Mouse (Mus musculus): ENCODE data around the gene Slc24a4. TPM values are rescaled to one million over a fixed set of nuclear protein-coding genes. Genes with fewer than 3 reads are reported as not detected.

Slc24a4 gene
- polyA plus RNA-seq, 1 experiment from 2014 or later: 0.38 TPM

DNA sequence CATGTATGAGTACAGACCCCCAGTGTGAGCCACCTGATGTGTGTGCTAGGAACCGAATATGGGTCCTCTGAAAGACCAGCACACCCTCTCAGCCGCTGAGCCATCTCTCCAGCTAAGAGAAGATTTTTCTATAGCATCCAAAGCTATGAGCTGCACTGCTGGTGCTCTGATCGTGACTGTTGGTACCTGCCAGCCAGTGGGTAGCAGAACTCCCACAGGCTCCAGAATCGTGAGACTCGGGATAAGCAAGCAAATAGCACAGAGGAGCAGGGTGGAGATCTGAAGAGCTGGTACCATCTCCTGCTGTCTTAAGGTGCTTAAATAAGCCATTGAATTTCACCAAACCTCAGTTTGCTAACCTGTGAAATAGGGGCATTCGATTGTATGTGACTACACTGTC is 119.6 kb downstream of the Slc24a4 start:
- ATAC-seq (ENCODE audit: low read depth): no peak
- Histone ChIP-seq H3K27ac (ENCODE audit: low read length) (no peak overlapping the region), H3K36me3 (ENCODE audit: control insufficient read depth, insufficient read depth) (no peaks in the 10 kb centered on the region), H3K9ac (ENCODE audit: low read depth, low read length) (no peak overlapping the region), H3K9me3 (replicated peaks; ENCODE audit: control insufficient read depth, low read length) (no peaks in the 10 kb centered on the region), H3K4me1 (ENCODE audit: control insufficient read depth, low read depth, low read length) (no peaks in the 10 kb centered on the region), H3K4me3 (ENCODE audit: low read depth, low read length) (no peak overlapping the region), H3K27me3 (ENCODE audit: control insufficient read depth, insufficient read depth, low read depth, low read length) (no peaks in the 10 kb centered on the region), H3K4me2 (ENCODE audit: low read depth, low read length) (no peak overlapping the region)
- WGBS (ENCODE audit: insufficient replicate concordance): 62% methylated on average over 6 of the region's 6 CpGs

DNA sequence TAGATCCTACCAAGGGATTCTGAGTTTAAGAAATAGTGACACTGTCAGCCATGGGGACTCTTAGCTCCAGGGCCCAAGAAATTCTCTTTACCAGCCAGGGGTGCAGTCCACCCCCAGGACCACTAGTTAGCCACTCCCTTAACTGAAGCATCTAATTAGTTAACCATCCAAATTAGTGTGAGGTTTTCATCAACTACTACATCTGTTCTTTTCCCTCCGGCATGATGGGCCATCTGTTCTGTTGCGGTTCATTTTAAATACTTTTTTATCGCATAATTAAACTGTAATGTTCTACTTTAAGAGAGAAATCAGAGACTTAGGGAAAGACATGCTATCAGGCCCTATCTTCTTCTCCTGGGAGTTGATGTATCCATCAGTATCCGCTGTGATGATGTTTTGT is 121.8 kb downstream of the Slc24a4 start:
- ATAC-seq (ENCODE audit: low read depth): no peak
- Histone ChIP-seq H3K36me3 (ENCODE audit: control insufficient read depth, insufficient read depth) (no peaks in the 10 kb centered on the region), H3K4me3 (ENCODE audit: low read depth, low read length) (no peak overlapping the region), H3K9me3 (replicated peaks; ENCODE audit: control insufficient read depth, low read length) (no peaks in the 10 kb centered on the region), H3K27ac (ENCODE audit: low read length) (no peak overlapping the region), H3K4me1 (ENCODE audit: control insufficient read depth, low read depth, low read length) (no peaks in the 10 kb centered on the region), H3K4me2 (ENCODE audit: low read depth, low read length) (no peak overlapping the region), H3K27me3 (ENCODE audit: control insufficient read depth, insufficient read depth, low read depth, low read length) (no peaks in the 10 kb centered on the region), H3K9ac (ENCODE audit: low read depth, low read length) (no peak overlapping the region)
- WGBS (ENCODE audit: insufficient replicate concordance): 74% methylated on average over 4 of the region's 4 CpGs

DNA sequence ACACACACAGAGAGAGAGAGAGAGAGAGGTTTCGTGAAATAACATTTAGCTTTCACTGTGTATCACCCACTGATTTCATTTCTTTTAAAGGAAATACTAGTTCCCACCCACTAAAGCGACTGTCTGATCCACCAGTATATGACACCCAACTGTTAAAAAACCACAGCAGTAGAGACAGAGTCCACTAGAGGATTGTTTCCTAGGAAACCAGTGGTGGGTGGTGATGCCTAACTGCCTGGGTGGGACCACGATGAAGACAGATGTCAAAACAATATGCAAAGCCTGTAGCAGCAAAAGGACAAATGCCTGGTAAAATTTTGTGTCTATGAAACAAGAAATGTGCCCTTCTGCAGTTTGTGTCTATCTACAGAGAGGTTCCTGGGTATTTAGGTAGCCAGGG is 122.5 kb downstream of the Slc24a4 start:
- Histone ChIP-seq H3K9ac (ENCODE audit: low read depth, low read length) (no peak overlapping the region), H3K36me3 (ENCODE audit: control insufficient read depth, insufficient read depth) (no peaks in the 10 kb centered on the region), H3K4me3 (ENCODE audit: low read depth, low read length) (no peak overlapping the region), H3K27me3 (ENCODE audit: control insufficient read depth, insufficient read depth, low read depth, low read length) (no peaks in the 10 kb centered on the region), H3K27ac (ENCODE audit: low read length) (no peak overlapping the region), H3K9me3 (replicated peaks; ENCODE audit: control insufficient read depth, low read length) (no peaks in the 10 kb centered on the region), H3K4me2 (ENCODE audit: low read depth, low read length) (no peak overlapping the region), H3K4me1 (ENCODE audit: control insufficient read depth, low read depth, low read length) (no peaks in the 10 kb centered on the region)
- no peak for ATAC-seq (ENCODE audit: low read depth)
- 34% methylated on average over 3 of the region's 3 CpGs for WGBS (ENCODE audit: insufficient replicate concordance)

DNA sequence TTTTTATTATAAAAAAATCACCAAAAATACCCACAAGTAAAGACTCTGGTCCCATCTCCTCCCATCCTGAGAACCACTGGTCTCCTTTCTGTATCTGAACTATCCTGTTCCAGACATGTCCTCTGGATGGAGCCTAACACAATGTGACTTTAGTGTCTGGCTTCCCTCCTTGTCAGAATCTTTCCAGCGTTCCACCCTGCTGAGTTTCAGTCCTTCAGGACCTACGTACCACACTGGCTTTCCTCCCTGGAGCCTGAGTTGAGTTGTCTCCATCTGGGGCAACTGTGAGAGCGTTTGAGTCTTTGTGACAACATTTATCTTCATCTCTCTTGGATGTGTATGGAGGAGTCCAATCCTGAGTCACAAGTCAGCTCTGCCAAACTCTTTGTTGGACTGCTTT is 123.5 kb downstream of the Slc24a4 start:
- Histone ChIP-seq H3K4me2 (ENCODE audit: low read depth, low read length) (no peak overlapping the region), H3K4me1 (ENCODE audit: control insufficient read depth, low read depth, low read length) (no peaks in the 10 kb centered on the region), H3K9ac (ENCODE audit: low read depth, low read length) (no peak overlapping the region), H3K4me3 (ENCODE audit: low read depth, low read length) (no peak overlapping the region), H3K36me3 (ENCODE audit: control insufficient read depth, insufficient read depth) (no peaks in the 10 kb centered on the region), H3K9me3 (replicated peaks; ENCODE audit: control insufficient read depth, low read length) (no peaks in the 10 kb centered on the region), H3K27ac (ENCODE audit: low read length) (no peak overlapping the region), H3K27me3 (ENCODE audit: control insufficient read depth, insufficient read depth, low read depth, low read length) (no peaks in the 10 kb centered on the region)
- 55% methylated on average over 3 of the region's 3 CpGs for WGBS (ENCODE audit: insufficient replicate concordance)
- no peak for ATAC-seq (ENCODE audit: low read depth)

DNA sequence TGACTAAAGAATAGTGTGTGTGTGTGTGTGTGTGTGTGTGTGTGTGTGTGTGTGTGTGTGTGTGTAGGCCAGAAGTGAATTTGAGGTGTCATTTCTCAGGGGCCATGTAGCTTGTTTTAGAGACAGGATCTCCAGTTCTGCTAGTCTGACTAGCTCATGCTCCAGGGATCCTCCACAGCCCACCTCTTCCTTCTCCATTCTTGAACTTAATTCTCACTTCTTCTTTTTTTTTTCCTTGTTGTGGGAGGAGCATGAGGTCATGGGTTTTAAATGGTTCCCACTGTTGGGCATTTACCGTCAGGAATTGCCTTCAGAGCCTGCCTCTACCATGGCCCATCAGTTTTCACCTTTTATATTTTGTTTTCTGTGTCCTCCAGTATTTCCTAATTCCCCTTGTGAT is 124.0 kb downstream of the Slc24a4 start:
- Histone ChIP-seq H3K9ac (ENCODE audit: low read depth, low read length) (no peak overlapping the region), H3K27ac (ENCODE audit: low read length) (no peak overlapping the region), H3K27me3 (ENCODE audit: control insufficient read depth, insufficient read depth, low read depth, low read length) (no peaks in the 10 kb centered on the region), H3K36me3 (ENCODE audit: control insufficient read depth, insufficient read depth) (no peaks in the 10 kb centered on the region), H3K4me3 (ENCODE audit: low read depth, low read length) (no peak overlapping the region), H3K4me2 (ENCODE audit: low read depth, low read length) (no peak overlapping the region), H3K4me1 (ENCODE audit: control insufficient read depth, low read depth, low read length) (no peaks in the 10 kb centered on the region), H3K9me3 (replicated peaks; ENCODE audit: control insufficient read depth, low read length) (no peaks in the 10 kb centered on the region)
- WGBS (ENCODE audit: insufficient replicate concordance): 45% methylated on average over 1 of the region's 1 CpGs
- no peak for ATAC-seq (ENCODE audit: low read depth)

DNA sequence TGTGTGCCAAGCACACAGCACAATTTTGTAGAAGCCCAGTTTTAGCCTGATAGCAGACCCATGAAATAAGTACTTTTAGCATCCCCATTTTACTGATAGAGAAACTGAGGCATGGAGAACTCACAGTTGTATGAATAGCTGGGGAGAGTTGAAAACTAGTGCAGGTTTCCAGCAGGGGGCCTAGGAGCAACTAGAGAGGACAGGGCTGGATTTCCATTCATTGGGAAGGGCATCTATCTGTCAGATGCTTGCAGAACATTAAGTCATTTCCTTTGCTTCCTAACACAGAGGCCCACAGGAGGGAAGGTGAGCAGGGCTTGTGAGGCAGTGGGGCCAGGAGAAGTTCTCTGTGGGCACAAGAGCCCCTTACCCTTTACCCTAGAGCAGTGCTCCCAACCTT is 126.5 kb downstream of the Slc24a4 start:
- no peaks in the 10 kb centered on the region for H3K36me3 ChIP-seq (ENCODE audit: control insufficient read depth, insufficient read depth)
- H3K4me3 ChIP-seq (ENCODE audit: low read depth, low read length): no peak overlapping the region
- H3K27me3 ChIP-seq (ENCODE audit: control insufficient read depth, insufficient read depth, low read depth, low read length): no peaks in the 10 kb centered on the region
- no peak overlapping the region for H3K9ac ChIP-seq (ENCODE audit: low read depth, low read length)
- H3K27ac ChIP-seq (ENCODE audit: low read length): no peak overlapping the region
- ATAC-seq (ENCODE audit: low read depth): no peak
- H3K4me1 ChIP-seq (ENCODE audit: control insufficient read depth, low read depth, low read length): no peaks in the 10 kb centered on the region
- no peak overlapping the region for H3K4me2 ChIP-seq (ENCODE audit: low read depth, low read length)
- H3K9me3 ChIP-seq (replicated peaks; ENCODE audit: control insufficient read depth, low read length): no peaks in the 10 kb centered on the region

DNA sequence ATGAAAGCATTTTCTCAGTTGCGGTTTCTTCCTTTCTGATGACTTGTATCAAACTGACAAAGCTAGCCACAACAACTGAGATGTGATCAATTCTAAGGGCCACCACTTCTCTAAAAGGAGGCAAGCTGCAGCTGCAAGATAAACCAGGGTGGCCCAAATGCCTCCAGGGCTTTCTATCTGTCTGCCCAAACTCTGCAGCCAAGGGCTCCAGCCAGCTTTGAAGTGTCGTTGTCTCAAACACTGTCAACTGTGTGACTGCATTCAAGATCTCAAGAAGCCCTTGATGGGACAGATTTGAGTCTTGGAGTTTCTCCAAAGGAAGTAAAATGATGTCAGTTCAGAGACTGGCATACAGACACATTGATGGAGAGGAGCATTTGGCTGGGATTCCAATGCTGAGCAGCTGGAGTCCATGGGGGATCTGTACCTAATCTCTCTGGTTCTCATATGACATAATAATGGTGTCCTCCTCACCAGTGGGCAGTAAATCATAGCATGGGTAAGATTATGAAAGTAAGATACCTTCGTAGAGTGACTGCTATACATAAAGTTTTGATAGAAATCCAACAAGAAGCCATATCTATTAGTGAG is 130.1 kb downstream of the Slc24a4 start:
- ATAC-seq (ENCODE audit: low read depth): 0 out of 2 replicates have a peak, but pooled peaks have one; percentile 28
- no peaks in the 10 kb centered on the region for H3K9me3 ChIP-seq (replicated peaks; ENCODE audit: control insufficient read depth, low read length)
- H3K4me2 ChIP-seq (ENCODE audit: low read depth, low read length): no peak overlapping the region
- no peaks in the 10 kb centered on the region for H3K27me3 ChIP-seq (ENCODE audit: control insufficient read depth, insufficient read depth, low read depth, low read length)
- H3K4me1 ChIP-seq (ENCODE audit: control insufficient read depth, low read depth, low read length): peaks cover 8% of the 10 kb centered on the region
- no peak overlapping the region for H3K4me3 ChIP-seq (ENCODE audit: low read depth, low read length)
- H3K27ac ChIP-seq (ENCODE audit: low read length): no peak overlapping the region
- WGBS (ENCODE audit: insufficient replicate concordance): 28% methylated on average over 3 of the region's 3 CpGs
- no peaks in the 10 kb centered on the region for H3K36me3 ChIP-seq (ENCODE audit: control insufficient read depth, insufficient read depth)
- no peak overlapping the region for H3K9ac ChIP-seq (ENCODE audit: low read depth, low read length)

DNA sequence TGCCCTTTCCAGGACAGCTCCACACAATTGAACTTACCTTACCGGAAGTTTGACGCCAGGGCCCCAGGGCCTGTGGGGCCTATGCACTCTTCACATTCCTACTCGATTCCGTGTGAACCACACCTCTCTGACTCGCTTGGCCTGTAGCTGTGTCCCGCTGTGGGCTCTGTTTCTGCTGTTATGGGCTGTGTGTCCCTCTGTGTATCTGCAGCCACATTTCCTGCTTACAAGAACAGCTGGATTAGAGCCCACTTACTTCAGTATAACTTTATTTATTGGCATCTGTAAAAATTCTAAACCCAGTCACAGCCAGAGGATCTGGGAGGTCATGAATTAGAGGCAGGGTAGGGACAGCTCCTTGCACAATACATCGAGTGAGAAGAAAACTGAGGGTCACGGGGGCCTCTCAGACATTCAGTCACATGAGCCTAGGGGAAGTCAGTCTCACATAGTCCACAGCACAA is 133.4 kb downstream of the Slc24a4 start:
- WGBS (ENCODE audit: insufficient replicate concordance): 37% methylated on average over 8 of the region's 8 CpGs
- H3K27ac ChIP-seq (ENCODE audit: low read length): no peak overlapping the region
- no peak overlapping the region for H3K4me2 ChIP-seq (ENCODE audit: low read depth, low read length)
- peak; percentile 50 for ATAC-seq (ENCODE audit: low read depth)
- no peak overlapping the region for H3K4me3 ChIP-seq (ENCODE audit: low read depth, low read length)
- peaks cover 8% of the 10 kb centered on the region for H3K4me1 ChIP-seq (ENCODE audit: control insufficient read depth, low read depth, low read length)
- no peaks in the 10 kb centered on the region for H3K36me3 ChIP-seq (ENCODE audit: control insufficient read depth, insufficient read depth)
- H3K27me3 ChIP-seq (ENCODE audit: control insufficient read depth, insufficient read depth, low read depth, low read length): no peaks in the 10 kb centered on the region
- no peak overlapping the region for H3K9ac ChIP-seq (ENCODE audit: low read depth, low read length)
- no peaks in the 10 kb centered on the region for H3K9me3 ChIP-seq (replicated peaks; ENCODE audit: control insufficient read depth, low read length)

DNA sequence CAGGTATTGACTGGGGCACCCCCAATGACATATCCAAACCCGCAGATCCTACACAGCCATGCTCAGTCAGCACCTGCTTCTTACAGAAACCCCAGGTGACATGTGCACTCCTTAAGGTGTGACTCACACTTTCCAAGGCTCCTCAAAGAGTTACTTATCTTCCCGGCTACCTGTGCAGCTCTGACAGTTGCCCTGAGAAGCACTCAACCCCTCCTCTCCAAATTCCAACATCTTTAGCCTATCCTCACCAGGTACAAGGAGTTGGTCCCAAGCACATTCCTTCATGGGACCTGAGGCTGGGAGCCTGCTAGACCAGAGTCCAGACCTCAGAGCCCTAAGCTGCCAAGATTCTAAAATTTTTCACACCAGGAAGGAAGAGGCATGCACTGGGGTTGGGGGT is 134.3 kb downstream of the Slc24a4 start:
- Histone ChIP-seq H3K4me1 (ENCODE audit: control insufficient read depth, low read depth, low read length) (peaks cover 8% of the 10 kb centered on the region), H3K4me2 (ENCODE audit: low read depth, low read length) (no peak overlapping the region), H3K36me3 (ENCODE audit: control insufficient read depth, insufficient read depth) (no peaks in the 10 kb centered on the region), H3K27me3 (ENCODE audit: control insufficient read depth, insufficient read depth, low read depth, low read length) (no peaks in the 10 kb centered on the region), H3K9me3 (replicated peaks; ENCODE audit: control insufficient read depth, low read length) (no peaks in the 10 kb centered on the region), H3K27ac (ENCODE audit: low read length) (no peak overlapping the region), H3K9ac (ENCODE audit: low read depth, low read length) (no peak overlapping the region), H3K4me3 (ENCODE audit: low read depth, low read length) (no peak overlapping the region)
- WGBS (ENCODE audit: insufficient replicate concordance): 58% methylated on average over 2 of the region's 2 CpGs
- ATAC-seq (ENCODE audit: low read depth): no peak
